Mouse (Mus musculus) cerebellum, postnatal 4 days (tissue): ENCODE measurements around the gene Tmem135.

ENCODE experiments used
- DNase-seq, 2 experiments: peaks; one replicate each; pipeline ENCODE4 v3.0.0; 2022; ENCODE audit warnings: low spot score in 2 of 2, mixed read lengths in 1 of 2

Gene Tmem135

GRCm38 (mm10) chr7:89418127-89418653 lies 14.2 kb upstream of the Tmem135 start:
- no peak for DNase-seq

GRCm38 (mm10) chr7:89417707-89418106 lies 13.7 kb upstream of the Tmem135 start:
- DNase-seq = no peak

- no peak for DNase-seq
Observed at GRCm38 (mm10) chr7:89416027-89416426, 12.0 kb upstream of the Tmem135 start.

DNA sequence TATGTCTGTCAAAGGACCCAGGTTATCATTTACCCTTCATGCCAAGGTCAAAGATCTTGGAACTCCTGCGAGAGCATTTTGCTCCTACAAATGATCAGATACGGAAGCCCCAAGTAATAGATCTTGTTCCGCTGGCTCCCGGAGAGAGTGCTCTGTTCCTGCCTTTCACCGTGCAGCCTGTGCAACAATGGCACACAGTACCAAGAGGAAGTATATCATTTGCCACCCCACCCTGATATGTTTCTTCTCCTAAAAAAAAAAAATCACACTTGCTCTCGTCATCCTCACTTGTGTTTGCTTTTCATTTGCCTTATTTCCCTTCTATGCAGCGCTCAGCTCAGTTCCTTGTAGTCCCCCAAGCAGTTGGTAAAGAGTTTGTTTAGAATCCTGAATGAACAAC lies 8.1 kb upstream of the Tmem135 start:
- DNase-seq = no peak

- DNase-seq = no peak
Observed at GRCm38 (mm10) chr7:89411346-89411745, 7.3 kb upstream of the Tmem135 start.

DNA sequence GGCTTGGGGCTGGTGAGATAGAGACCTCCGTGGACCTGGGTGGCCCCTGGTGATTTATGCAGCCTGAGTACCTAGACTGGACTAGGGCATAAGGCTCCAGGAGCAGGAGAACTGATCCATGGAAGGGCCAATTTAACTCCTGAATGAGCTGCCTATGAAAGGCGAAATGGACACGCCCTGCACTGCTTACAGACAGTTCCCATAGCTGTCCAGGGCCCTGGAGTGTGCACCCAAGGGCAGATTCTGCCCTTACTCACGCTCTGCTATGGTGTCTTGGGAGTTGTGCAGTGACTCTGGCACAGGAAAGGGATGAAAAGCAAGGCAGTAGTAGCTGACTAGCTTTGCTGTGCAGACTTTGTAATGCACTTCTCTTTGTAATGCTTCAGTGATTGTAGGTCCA lies 6.3 kb upstream of the Tmem135 start:
- no peak for DNase-seq

DNA sequence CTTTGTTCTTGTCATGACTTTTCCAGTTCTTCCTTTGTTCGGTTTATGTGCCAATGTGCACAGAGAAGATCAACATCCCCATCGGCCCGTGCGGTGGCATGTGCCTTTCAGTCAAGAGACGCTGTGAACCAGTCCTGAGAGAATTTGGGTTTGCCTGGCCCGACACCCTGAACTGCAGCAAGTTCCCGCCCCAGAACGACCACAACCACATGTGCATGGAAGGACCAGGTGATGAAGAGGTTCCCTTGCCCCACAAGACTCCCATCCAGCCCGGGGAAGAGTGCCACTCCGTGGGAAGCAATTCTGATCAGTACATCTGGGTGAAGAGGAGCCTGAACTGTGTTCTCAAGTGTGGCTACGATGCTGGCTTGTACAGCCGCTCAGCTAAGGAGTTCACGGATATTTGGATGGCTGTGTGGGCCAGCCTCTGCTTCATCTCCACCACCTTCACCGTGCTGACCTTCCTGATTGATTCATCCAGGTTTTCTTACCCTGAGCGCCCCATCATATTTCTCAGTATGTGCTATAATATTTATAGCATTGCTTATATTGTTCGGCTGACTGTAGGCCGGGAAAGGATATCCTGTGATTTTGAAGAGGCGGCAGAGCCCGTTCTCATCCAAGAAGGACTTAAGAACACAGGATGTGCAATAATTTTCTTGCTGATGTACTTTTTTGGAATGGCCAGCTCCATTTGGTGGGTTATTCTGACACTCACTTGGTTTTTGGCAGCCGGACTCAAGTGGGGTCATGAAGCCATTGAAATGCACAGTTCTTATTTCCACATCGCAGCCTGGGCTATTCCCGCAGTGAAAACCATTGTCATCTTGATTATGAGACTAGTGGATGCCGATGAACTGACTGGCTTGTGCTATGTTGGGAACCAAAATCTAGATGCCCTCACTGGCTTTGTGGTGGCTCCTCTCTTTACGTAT lies 3.3 kb upstream of the Tmem135 start:
- no peak for DNase-seq

DNA sequence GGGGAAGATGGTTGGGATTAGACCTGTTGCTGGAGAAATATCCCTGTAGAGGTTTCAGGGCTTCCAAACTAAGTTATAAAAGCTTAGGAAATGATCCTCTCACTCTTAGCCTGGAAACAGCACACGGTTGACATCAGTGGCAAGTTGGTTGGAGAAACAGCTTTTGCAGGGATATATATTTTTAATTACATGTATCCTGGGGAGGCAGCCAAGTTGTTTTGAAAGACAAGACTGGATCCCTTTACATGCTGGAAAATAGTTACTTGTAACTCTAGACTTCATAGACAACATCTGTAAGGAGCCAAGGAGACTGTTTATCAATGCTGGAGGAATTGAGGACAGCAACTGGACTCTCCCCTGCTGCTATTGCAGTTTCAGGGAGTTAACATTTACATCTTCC lies 2.0 kb upstream of the Tmem135 start:
- no peak for DNase-seq

GRCm38 (mm10) chr7:89404734-89405440 lies 865 bp upstream of the Tmem135 start:
- no peak for DNase-seq

DNA sequence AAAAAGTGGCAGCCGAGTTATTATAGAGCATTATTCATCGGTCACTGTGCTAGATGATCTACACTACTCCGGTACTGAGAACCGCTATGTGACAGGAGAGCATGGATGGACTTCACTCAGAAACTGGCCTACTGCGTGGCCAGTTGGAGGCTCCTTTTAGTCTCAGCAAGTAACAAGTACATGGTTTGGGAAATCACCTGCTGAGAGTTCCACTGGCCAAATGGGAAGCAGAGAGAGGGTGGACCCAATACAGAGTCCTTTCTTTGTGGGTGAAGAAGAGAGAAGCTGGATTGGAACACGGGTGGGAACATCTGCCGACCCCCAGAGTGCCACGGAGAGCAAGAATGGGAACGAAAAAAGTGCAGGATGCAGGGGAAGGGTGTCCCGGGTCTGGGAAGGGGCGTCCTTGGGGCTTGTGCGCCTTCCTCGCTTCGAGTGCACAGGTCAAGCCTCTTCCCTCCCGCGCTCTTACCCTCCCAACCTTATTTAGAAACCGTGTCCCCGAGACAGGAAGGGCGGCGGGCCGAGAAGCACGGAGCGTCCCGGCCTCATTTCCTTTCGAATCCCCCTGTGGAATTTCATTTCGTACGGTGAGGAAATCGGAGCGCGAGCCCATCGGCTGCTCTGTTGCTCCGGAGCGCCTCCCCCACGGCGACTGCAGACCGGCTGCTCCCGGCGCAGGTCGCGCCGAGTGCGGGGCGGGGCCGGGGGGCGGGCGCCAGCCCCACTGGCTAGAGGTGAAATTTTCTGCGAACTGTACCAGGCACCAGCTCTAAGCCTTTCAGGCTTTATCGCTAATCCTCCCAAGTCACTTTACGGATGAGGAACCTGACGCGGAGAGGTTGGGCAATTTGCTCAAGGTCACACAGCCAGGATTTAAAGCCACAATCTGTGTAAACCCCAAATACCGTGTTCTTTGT lies 709 bp downstream of the Tmem135 start:
- peak; percentile 22 to 44 for DNase-seq

- no peak for DNase-seq
Observed at GRCm38 (mm10) chr7:89401936-89402335, 2.1 kb downstream of the Tmem135 start.

- DNase-seq = no peak
Observed at GRCm38 (mm10) chr7:89401136-89401858, 2.7 kb downstream of the Tmem135 start.

GRCm38 (mm10) chr7:89400721-89401120 lies 3.3 kb downstream of the Tmem135 start:
- DNase-seq = no peak

GRCm38 (mm10) chr7:89397837-89398534 lies 6.0 kb downstream of the Tmem135 start:
- DNase-seq = no peak

DNA sequence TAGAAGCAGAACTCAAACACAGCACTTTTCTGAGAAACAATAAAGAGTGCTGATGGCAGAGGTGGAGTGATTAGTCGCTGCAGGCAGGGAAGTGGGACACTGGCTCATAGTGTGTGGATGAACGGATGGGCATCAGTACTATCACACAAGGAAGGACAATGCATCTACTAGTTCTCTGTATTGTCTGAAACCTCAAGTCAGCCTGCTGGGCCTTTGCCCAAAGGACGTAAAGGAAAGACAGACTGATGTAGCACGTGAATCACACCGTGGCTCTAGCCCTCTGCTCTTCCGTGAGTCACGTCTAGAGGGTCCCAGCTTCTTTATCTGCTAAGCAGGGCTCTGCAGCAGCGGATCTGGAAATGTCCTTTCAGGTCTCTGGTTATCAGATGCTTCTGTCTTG lies 7.6 kb downstream of the Tmem135 start:
- no peak for DNase-seq

- no peak for DNase-seq
Observed at GRCm38 (mm10) chr7:89395399-89395798, 8.6 kb downstream of the Tmem135 start.

DNA sequence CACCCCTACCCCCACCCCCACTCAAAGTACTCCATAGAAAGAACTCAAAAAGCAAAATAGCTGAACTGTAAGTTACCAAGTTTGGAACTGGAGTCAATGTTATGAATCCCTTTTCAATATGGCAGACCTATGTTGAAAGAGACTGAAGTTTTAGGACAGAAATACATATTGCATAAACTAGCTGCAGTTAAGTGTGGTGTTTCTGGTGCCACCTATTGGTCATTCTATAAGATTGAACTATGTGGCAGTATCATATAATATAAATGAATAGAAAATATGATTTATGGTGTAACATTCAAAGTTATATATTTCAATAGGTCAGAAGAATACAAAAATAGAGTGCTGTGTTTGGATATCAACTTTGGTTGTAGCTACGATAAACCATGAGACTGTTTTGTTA lies 11.2 kb downstream of the Tmem135 start:
- no peak for DNase-seq

DNA sequence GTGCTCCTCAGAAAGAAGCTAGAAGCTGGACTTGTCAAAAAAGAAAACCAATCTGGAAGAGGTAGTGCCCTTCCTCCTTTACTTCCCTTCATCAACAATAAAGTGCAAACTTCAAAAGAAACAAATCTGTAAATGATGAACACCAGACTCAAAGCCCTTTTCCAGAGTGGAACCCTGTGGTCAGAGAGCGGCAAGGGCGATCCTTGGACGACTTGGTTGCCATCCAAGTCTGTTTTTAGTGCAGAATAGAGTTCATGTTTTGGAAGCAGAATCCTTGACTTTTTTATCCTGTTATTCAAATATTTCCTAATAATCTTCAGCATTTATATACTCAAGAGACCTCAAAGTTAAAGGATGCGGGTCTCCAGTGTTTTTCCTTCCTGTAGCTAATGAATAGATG lies 11.6 kb downstream of the Tmem135 start:
- DNase-seq = no peak

DNA sequence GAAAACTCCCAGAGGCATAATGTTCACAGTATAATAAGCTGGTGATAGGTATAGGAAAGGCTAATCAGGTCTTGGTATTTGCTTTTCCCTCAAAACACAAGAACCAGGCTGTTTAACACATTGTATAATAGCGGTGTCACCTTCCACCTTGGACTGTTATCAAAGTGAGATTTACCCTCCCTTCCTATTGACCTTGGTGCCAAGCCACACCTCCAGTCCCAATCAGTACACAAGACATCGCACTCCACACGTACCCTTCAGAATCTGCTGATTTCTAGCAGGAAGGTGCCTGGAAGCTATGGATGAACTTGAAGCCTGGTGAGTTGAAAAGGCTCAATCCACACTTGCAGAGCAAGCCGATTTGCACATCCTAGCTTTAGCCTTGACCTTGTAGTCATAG lies 12.2 kb downstream of the Tmem135 start:
- DNase-seq = no peak

GRCm38 (mm10) chr7:89391281-89391680 lies 12.7 kb downstream of the Tmem135 start:
- no peak for DNase-seq
